Mouse (Mus musculus) erythroblast, embryonic 14.5 days (primary cell): Measurements from ENCODE around the gene Trib2.

Source experiments
- GATA1 ChIP-seq: IDR thresholded peaks from 2 replicates; pipeline ENCODE4 v1.6.1; 2012; ENCODE audit warnings: low read length, inconsistent platforms, mixed read lengths
- TAL1 ChIP-seq: IDR thresholded peaks from 3 replicates; pipeline ENCODE4 v1.6.1; 2012; ENCODE audit warnings: low read length, inconsistent platforms, mixed read lengths

GRCm38 (mm10) chr12:15790181-15790580, 26.5 kb downstream of the Trib2 start:
- TF ChIP-seq GATA1 (no peak), TAL1 (no peak)
